Mouse (Mus musculus): Measurements from ENCODE around the gene Rwdd2b. TPM values are rescaled to one million over a fixed set of nuclear protein-coding genes. Genes with fewer than 3 reads are reported as not detected.

The Rwdd2b gene
- polyA plus RNA-seq (2014; fragmentation: Nextera tagmentation; extraction: Ambion mirVana): 12.2 and 12.6 TPM in 2 replicates

DNA sequence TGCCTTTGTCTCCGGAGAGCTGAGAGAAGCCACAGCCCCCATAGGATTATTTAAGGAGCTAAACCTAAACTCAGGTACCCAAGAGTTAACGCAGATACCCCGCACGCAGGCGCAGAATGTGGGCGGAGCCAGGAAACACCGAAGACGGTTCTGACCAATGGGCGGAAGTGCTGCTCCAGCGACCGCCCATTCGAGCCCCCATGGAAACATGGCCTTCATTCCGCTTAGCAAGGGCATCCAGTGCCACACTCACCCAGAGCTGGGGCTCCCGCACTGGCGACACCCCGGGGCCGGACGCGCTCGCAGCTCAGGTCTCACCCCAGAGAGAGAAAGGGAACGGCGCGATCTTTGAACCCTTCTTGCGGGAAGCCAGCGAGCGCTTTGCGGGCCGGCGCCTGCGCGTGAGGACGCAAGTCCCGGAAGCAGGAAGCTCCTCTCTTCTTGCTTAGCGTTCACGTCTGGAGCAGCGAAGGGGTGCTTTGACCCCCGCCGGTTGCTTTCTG lies at the start of gene Rwdd2b:
TSS of gene Rwdd2b (minus strand) at position 390 of the 503 bp plus-strand sequence.
- peak; percentile 95 for ATAC-seq (replicated peaks; ENCODE audit: low FRiP score)
- under 1% methylated on average over 38 of the region's 38 CpGs for WGBS

DNA sequence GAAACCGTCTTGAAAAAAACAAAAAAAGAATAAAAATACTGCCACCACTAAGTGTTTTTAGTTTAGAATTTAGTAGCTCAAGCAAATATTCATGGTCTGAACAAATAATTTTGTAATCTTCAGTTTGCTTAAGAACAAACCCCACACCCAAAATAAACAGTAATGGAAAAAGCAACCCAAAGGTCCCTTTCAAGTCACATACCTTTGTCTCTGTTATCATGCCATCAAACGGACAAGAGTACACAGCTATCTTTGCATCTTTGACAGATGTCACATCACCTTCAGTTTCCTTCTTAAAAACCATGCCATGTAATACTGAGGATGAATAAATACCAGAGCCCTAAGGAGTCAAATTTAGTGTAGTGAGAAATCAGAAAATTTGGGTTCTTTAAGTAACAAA lies 48.2 kb upstream of the Rwdd2b start:
- H3K9ac ChIP-seq (ENCODE audit: low read depth, low read length): no peak overlapping the region
- H3K27ac ChIP-seq (ENCODE audit: low read depth, low read length): no peak overlapping the region
- no peak for ATAC-seq (replicated peaks; ENCODE audit: low FRiP score)
- H3K27me3 ChIP-seq (replicated peaks; ENCODE audit: control insufficient read depth, insufficient read depth, low read length): no peaks in the 10 kb centered on the region
- no peak overlapping the region for H3K4me2 ChIP-seq
- no peak overlapping the region for H3K4me3 ChIP-seq (ENCODE audit: low read depth, low read length)
- WGBS: 63% methylated on average over 2 of the region's 2 CpGs
- H3K9me3 ChIP-seq (ENCODE audit: control insufficient read depth, low read length): no peaks in the 10 kb centered on the region
- DNase-seq (ENCODE audit: low spot score): no peak
- no peaks in the 10 kb centered on the region for H3K4me1 ChIP-seq (replicated peaks; ENCODE audit: control insufficient read depth, insufficient read depth, low read length)
- H3K36me3 ChIP-seq (ENCODE audit: control insufficient read depth, insufficient read depth, low read length): peaks cover 57% of the 10 kb centered on the region

More for the DNA sequence above, at the start of gene Rwdd2b:
- Histone ChIP-seq H3K27ac (ENCODE audit: low read depth, low read length) (peak within 1 kb of the TSS; percentile 82), H3K36me3 (ENCODE audit: control insufficient read depth, insufficient read depth, low read length) (no peaks in the 10 kb centered on the region), H3K4me1 (replicated peaks; ENCODE audit: control insufficient read depth, insufficient read depth, low read length) (0 out of 2 replicates have a peak, but pooled peaks cover 6% of the 10 kb centered on the region), H3K9me3 (ENCODE audit: control insufficient read depth, low read length) (no peaks in the 10 kb centered on the region), H3K4me2 (peak within 1 kb of the TSS; percentile 89), H3K9ac (ENCODE audit: low read depth, low read length) (peak within 1 kb of the TSS; percentile 87), H3K27me3 (replicated peaks; ENCODE audit: control insufficient read depth, insufficient read depth, low read length) (no peaks in the 10 kb centered on the region), H3K4me3 (ENCODE audit: low read depth, low read length) (peak within 1 kb of the TSS; percentile 77)
- peak; percentile 93 for DNase-seq (ENCODE audit: low spot score)

DNA sequence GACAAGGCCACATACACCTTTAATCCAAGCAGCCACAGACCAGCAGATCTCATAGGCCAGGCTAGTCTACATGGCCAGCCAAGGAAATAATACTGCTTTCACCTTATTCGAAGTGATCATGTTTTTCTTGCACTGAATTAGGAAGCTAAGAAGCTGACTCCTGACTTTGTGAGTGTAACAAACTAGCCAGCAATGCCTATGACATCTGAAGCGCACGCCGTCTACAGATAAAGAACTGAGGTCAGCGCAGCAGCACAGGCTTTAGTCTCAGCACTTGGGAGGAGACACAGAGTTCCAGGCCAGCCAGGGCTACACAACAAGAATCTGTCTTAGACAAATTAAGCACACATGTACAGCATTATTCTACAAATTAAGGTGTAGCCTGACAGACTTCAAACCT lies 46.4 kb upstream of the Rwdd2b start:
- H3K27me3 ChIP-seq (replicated peaks; ENCODE audit: control insufficient read depth, insufficient read depth, low read length): no peaks in the 10 kb centered on the region
- WGBS: 90% methylated on average over 5 of the region's 5 CpGs
- H3K4me2 ChIP-seq: no peak overlapping the region
- H3K36me3 ChIP-seq (ENCODE audit: control insufficient read depth, insufficient read depth, low read length): peaks cover 63% of the 10 kb centered on the region
- H3K27ac ChIP-seq (ENCODE audit: low read depth, low read length): no peak overlapping the region
- no peak overlapping the region for H3K4me3 ChIP-seq (ENCODE audit: low read depth, low read length)
- ATAC-seq (replicated peaks; ENCODE audit: low FRiP score) (no peak), DNase-seq (ENCODE audit: low spot score) (no peak)
- no peaks in the 10 kb centered on the region for H3K4me1 ChIP-seq (replicated peaks; ENCODE audit: control insufficient read depth, insufficient read depth, low read length)
- no peaks in the 10 kb centered on the region for H3K9me3 ChIP-seq (ENCODE audit: control insufficient read depth, low read length)
- H3K9ac ChIP-seq (ENCODE audit: low read depth, low read length): no peak overlapping the region

DNA sequence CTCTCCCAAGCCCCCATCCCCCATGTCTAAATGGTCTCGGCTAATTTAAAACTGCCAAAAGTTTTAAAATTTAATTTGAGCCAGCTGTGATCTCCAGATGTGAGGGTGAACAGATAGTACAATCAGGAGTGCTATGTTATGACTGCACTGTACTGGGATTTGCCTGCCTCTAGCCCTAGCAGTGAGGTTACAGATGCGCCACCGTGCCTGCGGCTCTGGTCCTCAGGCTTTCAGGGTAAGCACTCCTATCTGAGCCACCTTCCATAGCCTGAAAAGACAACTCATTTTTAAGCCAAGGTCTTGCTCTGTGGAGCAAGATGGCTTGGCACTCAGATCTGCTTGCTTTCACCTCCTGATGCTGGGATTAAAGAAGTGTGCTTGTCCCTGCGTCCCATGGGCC lies 44.0 kb upstream of the Rwdd2b start:
- no peak overlapping the region for H3K4me2 ChIP-seq
- H3K9me3 ChIP-seq (ENCODE audit: control insufficient read depth, low read length): no peaks in the 10 kb centered on the region
- no peak overlapping the region for H3K4me3 ChIP-seq (ENCODE audit: low read depth, low read length)
- DNase-seq (ENCODE audit: low spot score) (no peak), ATAC-seq (replicated peaks; ENCODE audit: low FRiP score) (0 out of 2 replicates have a peak, but pooled peaks have one; percentile 40)
- H3K27ac ChIP-seq (ENCODE audit: low read depth, low read length): no peak overlapping the region
- 79% methylated on average over 5 of the region's 5 CpGs for WGBS
- no peaks in the 10 kb centered on the region for H3K4me1 ChIP-seq (replicated peaks; ENCODE audit: control insufficient read depth, insufficient read depth, low read length)
- no peaks in the 10 kb centered on the region for H3K27me3 ChIP-seq (replicated peaks; ENCODE audit: control insufficient read depth, insufficient read depth, low read length)
- H3K9ac ChIP-seq (ENCODE audit: low read depth, low read length): no peak overlapping the region
- peaks cover 51% of the 10 kb centered on the region for H3K36me3 ChIP-seq (ENCODE audit: control insufficient read depth, insufficient read depth, low read length)

DNA sequence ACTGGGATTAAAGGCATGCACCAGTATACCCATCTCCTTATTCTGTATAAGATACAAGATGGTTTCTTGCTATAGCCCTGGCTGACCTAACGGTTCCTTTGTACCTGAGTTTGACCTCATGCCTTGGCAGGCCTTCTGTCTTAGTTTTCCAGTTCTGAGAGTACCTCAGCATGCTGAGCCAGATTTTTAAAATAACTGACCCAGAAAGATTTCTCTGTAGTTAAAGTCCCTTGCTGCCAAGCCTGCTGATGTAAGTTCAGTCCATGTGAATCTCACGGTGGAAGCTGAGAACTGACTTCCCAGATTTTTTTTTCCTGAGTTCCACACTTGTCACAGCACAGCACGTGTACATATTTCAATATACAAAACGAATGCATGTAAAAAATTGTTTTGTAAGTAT lies 30.2 kb upstream of the Rwdd2b start:
- Histone ChIP-seq H3K27ac (ENCODE audit: low read depth, low read length) (no peak overlapping the region), H3K9me3 (ENCODE audit: control insufficient read depth, low read length) (no peaks in the 10 kb centered on the region), H3K4me3 (ENCODE audit: low read depth, low read length) (no peak overlapping the region), H3K4me2 (no peak overlapping the region), H3K27me3 (replicated peaks; ENCODE audit: control insufficient read depth, insufficient read depth, low read length) (no peaks in the 10 kb centered on the region), H3K36me3 (ENCODE audit: control insufficient read depth, insufficient read depth, low read length) (peaks cover 32% of the 10 kb centered on the region), H3K4me1 (replicated peaks; ENCODE audit: control insufficient read depth, insufficient read depth, low read length) (no peaks in the 10 kb centered on the region), H3K9ac (ENCODE audit: low read depth, low read length) (no peak overlapping the region)
- ATAC-seq (replicated peaks; ENCODE audit: low FRiP score) (no peak), DNase-seq (ENCODE audit: low spot score) (no peak)
- WGBS: 89% methylated on average over 4 of the region's 4 CpGs

DNA sequence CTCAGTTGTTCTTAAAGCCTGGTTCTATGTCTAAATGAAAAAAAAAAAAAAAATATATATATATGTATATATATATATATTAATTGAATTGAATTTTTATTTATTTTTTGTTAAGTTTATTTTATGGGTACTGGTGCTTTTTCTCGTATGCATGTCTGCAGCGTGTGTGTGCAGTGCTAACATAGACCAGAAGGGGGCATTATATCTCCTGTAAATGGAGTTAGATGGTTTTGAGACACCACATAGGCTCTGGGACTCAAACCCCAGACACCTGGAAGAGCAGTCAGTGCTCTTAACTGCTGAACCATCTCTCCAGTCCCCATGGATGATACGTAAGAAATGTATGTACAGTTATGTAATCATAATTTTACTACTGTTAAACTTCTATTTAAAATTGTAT lies 18.4 kb upstream of the Rwdd2b start:
- ATAC-seq (replicated peaks; ENCODE audit: low FRiP score) (no peak), DNase-seq (ENCODE audit: low spot score) (no peak)
- no peaks in the 10 kb centered on the region for H3K9me3 ChIP-seq (ENCODE audit: control insufficient read depth, low read length)
- no peak overlapping the region for H3K9ac ChIP-seq (ENCODE audit: low read depth, low read length)
- no peak overlapping the region for H3K4me3 ChIP-seq (ENCODE audit: low read depth, low read length)
- H3K36me3 ChIP-seq (ENCODE audit: control insufficient read depth, insufficient read depth, low read length): peaks cover 16% of the 10 kb centered on the region; the same call in 1 of the 2 replicates
- H3K4me2 ChIP-seq: no peak overlapping the region
- no peaks in the 10 kb centered on the region for H3K27me3 ChIP-seq (replicated peaks; ENCODE audit: control insufficient read depth, insufficient read depth, low read length)
- peaks cover 9% of the 10 kb centered on the region; the same call in 1 of the 2 replicates for H3K4me1 ChIP-seq (replicated peaks; ENCODE audit: control insufficient read depth, insufficient read depth, low read length)
- no peak overlapping the region for H3K27ac ChIP-seq (ENCODE audit: low read depth, low read length)
- 96% methylated on average over 3 of the region's 3 CpGs for WGBS

DNA sequence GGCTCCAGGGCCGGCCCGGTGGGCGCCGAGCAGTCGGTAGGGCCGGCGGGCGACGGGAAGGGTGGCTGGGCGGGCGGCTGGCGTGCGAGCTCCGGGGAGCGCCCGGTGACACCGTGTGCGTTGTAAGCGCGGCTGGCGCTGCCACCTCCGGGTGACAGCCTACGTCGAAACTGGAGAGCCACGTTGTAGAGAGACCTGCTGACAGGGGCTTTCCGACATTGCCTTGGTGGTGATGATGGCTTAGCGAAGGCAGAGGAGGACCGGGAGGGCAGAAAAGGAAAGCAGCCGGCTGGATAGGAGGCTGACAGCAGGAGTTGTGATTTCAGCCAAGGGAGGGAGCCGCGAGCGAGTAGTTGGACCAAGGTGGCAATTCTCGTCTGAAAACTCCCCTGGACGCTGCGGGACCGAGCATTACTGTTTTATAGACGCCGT lies 14.8 kb upstream of the Rwdd2b start:
- peaks cover 2% of the 10 kb centered on the region; the same call in 1 of the 2 replicates for H3K36me3 ChIP-seq (ENCODE audit: control insufficient read depth, insufficient read depth, low read length)
- DNase-seq (ENCODE audit: low spot score): no peak
- ATAC-seq (replicated peaks; ENCODE audit: low FRiP score): peak; percentile 71
- peak overlapping the region; percentile 87 for H3K4me3 ChIP-seq (ENCODE audit: low read depth, low read length)
- H3K27me3 ChIP-seq (replicated peaks; ENCODE audit: control insufficient read depth, insufficient read depth, low read length): no peaks in the 10 kb centered on the region
- peak overlapping the region; percentile 81 for H3K9ac ChIP-seq (ENCODE audit: low read depth, low read length)
- H3K4me2 ChIP-seq: peak overlapping the region; percentile 96
- H3K27ac ChIP-seq (ENCODE audit: low read depth, low read length): peak overlapping the region; percentile 54
- WGBS: under 1% methylated on average over 38 of the region's 38 CpGs
- no peaks in the 10 kb centered on the region for H3K9me3 ChIP-seq (ENCODE audit: control insufficient read depth, low read length)
- peaks cover 9% of the 10 kb centered on the region; the same call in 1 of the 2 replicates for H3K4me1 ChIP-seq (replicated peaks; ENCODE audit: control insufficient read depth, insufficient read depth, low read length)

DNA sequence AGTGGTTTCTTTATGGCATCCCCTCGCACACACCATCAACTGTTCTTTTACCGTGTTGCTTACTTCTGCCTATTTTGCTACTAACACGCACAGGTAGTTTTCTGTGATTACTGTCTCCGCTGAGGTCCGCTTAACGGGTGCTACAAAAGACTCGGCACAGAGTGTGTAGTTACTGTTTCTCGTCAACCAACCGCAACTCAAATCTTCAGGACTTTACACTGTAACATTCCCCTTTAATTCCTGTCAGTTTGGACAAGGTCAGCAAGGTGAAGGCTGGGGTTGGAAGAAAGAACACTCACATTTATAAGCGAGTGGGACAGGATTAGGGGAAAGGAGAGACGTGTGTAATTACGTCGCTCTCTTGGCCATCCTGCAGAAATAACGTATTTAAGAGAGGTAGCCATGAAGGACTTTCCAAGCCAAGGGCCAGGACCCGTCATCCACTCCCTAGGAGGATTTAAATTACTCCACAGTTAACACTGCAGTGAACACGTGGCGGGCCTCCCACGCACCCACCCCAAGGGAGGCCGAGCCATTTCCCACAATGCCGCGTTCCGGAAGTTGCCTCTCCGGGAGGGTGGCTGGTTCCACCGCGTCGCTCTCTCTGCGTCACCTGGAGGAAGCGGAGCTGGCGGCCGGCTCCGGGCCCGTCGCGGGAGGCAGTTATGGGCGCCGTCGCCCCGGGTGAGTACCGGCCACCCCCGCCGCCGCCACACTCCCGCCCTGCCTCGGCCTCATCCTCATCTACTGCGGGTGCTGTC lies 14.2 kb upstream of the Rwdd2b start, which contains the start of gene Usp16:
TSS of gene Usp16 (plus strand) at position 285 of the 761 bp plus-strand sequence.
- Histone ChIP-seq H3K9ac (ENCODE audit: low read depth, low read length) (peak within 1 kb of the TSS; percentile 81), H3K27ac (ENCODE audit: low read depth, low read length) (peak within 1 kb of the TSS; percentile 54), H3K4me1 (replicated peaks; ENCODE audit: control insufficient read depth, insufficient read depth, low read length) (peaks cover 9% of the 10 kb centered on the region; the same call in 1 of the 2 replicates), H3K4me2 (peak within 1 kb of the TSS; percentile 96), H3K36me3 (ENCODE audit: control insufficient read depth, insufficient read depth, low read length) (0 out of 2 replicates have a peak, but pooled peaks cover 2% of the 10 kb centered on the region), H3K27me3 (replicated peaks; ENCODE audit: control insufficient read depth, insufficient read depth, low read length) (no peaks in the 10 kb centered on the region), H3K4me3 (ENCODE audit: low read depth, low read length) (peak within 1 kb of the TSS; percentile 87), H3K9me3 (ENCODE audit: control insufficient read depth, low read length) (no peaks in the 10 kb centered on the region)
- ATAC-seq (replicated peaks; ENCODE audit: low FRiP score) (peak; percentile 96), DNase-seq (ENCODE audit: low spot score) (peak; percentile 88)
- WGBS: 11% methylated on average over 45 of the region's 45 CpGs

Measured in liver, embryonic 11.5 days (tissue).